Mouse (Mus musculus) embryonic facial prominence, embryonic 13.5 days (tissue): ENCODE data around the gene Mrpl53. TPM values are rescaled to one million over a fixed set of nuclear protein-coding genes. Genes with fewer than 3 reads are reported as not detected.
"Not testable (repeated sequence)": the region's sequence is repeated elsewhere in the genome, so short reads cannot be mapped to it uniquely, and the experiment has no call there.

Experiments
- ATAC-seq: fragments of 200-750 bp; cut with Nextera tagmentation; 2 replicates; pipeline ENCODE4 v1.8.0; 2017; ENCODE audit warnings: low read depth; ENCODE audit not compliant: insufficient number of reproducible peaks, insufficient read depth, low FRiP score, low TSS enrichment
- H3K27ac ChIP-seq: fragments of 300-500 bp; sonication (generic); 2 replicates; pipeline ENCODE4 v1.5.1; 2015; ENCODE audit warnings: moderate library complexity, mild to moderate bottlenecking, inconsistent platforms
- H3K27me3 ChIP-seq: fragments of 300-500 bp; sonication (generic); 2 replicates; pipeline ENCODE4 v1.6.1; 2015; ENCODE audit warnings: mild to moderate bottlenecking, inconsistent platforms
- H3K36me3 ChIP-seq: fragments of 300-500 bp; sonication (generic); 2 replicates; pipeline ENCODE4 v1.6.1; 2015; ENCODE audit warnings: mild to moderate bottlenecking, inconsistent platforms
- H3K4me1 ChIP-seq: fragments of 300-500 bp; sonication (generic); 2 replicates; pipeline ENCODE4 v1.6.1; 2015; ENCODE audit warnings: inconsistent platforms
- H3K4me2 ChIP-seq: fragments of 300-500 bp; sonication (generic); 2 replicates; pipeline ENCODE4 v1.6.1; 2015; ENCODE audit warnings: moderate library complexity, mild to moderate bottlenecking, inconsistent platforms
- H3K4me3 ChIP-seq: fragments of 300-500 bp; sonication (generic); 2 replicates; pipeline ENCODE4 v1.5.1; 2015; ENCODE audit warnings: mild to moderate bottlenecking, inconsistent platforms
- H3K9ac ChIP-seq: fragments of 300-500 bp; sonication (generic); 2 replicates; pipeline ENCODE4 v1.6.1; 2015; ENCODE audit warnings: mild to moderate bottlenecking, inconsistent platforms
- H3K9me3 ChIP-seq: fragments of 300-500 bp; sonication (generic); 2 replicates; pipeline ENCODE4 v1.6.1; 2016; ENCODE audit warnings: inconsistent platforms
- WGBS: fragments of 180-500 bp; shearing (Covaris S2); methylation state at CpG from one replicate; pipeline ENCODE4 v1.1.7; 2015; ENCODE audit warnings: mixed read lengths; 5-methylcytosine and 5-hydroxymethylcytosine counted together
- microRNA counts: library from miRNA; unstranded; fragments of <30 nt; microRNA quantifications from one replicate; lab custom pipeline; 2016
- microRNA-seq: library from miRNA; unstranded; fragments of <30 nt; microRNA quantifications from one replicate; pipeline ENCODE4, GENCODE M21; 2016
- polyA plus RNA-seq: library from polyadenylated mRNA; unstranded; fragments of >200 nt; fragmentation: Nextera tagmentation; extraction: Ambion mirVana; gene quantifications from 2 replicates; pipeline ENCODE4 v1.2.1, GENCODE M21; 2015

Gene Mrpl53
- polyA plus RNA-seq, 1 experiment from 2014 or later: 137 TPM

DNA sequence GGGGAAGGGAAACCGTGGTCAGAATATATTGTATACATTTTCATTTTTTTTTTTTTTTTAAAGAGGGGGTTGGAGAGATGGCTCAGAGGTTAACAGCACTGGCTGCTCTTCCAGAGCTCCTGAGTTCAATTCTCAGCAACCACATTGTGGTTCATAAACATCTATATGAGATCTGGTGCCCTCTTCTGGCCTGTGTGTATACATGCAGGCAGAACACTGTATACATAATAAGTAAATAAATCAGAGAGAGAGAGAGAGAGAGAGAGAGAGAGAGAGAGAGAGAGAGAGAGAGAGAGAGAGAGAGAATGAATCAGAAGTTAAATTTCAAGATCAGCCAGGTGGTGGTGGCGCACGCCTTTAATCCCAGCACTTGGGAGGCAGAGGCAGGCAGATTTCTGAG, 50.6 kb downstream of the Mrpl53 start:
- not testable (repeated sequence) for H3K36me3 ChIP-seq, H3K4me3 ChIP-seq, H3K9ac ChIP-seq, H3K4me2 ChIP-seq, ATAC-seq, H3K27ac ChIP-seq, H3K9me3 ChIP-seq
- H3K4me1 ChIP-seq: peaks cover 34% of the 10 kb centered on the region
- H3K27me3 ChIP-seq: peaks cover 32% of the 10 kb centered on the region
- 23% methylated on average over 3 of the region's 3 CpGs for whole genome bisulfite sequencing

MicroRNA genes within 50 kb of the gene (microRNA counts, 519-probe panel; counts per million panel counts)
- 236 counts per million, percentile 44 among the panel's probes with 10 or more counts for microRNA mmu-miR-3470a+mmu-miR-3470b (lab: Ali Mortazavi, UCI)

Small RNA genes within 50 kb of the gene (microRNA-seq; reads per million reads assigned to microRNA genes)
- not detected for gene Mir3470a

Other genes with a start within 250 kb of the Mrpl53 start
- 6.5 and 7.2 TPM in 2 replicates for gene Sema4f, start 169.3 kb upstream of the Mrpl53 start, polyA plus RNA-seq
- gene M1ap, start 162.1 kb upstream of the Mrpl53 start, polyA plus RNA-seq: 0.25 and 0.88 TPM in 2 replicates
- gene Dok1, start 75.6 kb upstream of the Mrpl53 start, polyA plus RNA-seq: 11.5 and 12.8 TPM in 2 replicates
- 20.9 and 24.1 TPM in 2 replicates for gene Loxl3, start 74.9 kb upstream of the Mrpl53 start, polyA plus RNA-seq
- gene Aup1, start 54.5 kb upstream of the Mrpl53 start, polyA plus RNA-seq: 177 and 206 TPM in 2 replicates
- gene Htra2, start 53.8 kb upstream of the Mrpl53 start, polyA plus RNA-seq: 72.6 and 75.4 TPM in 2 replicates
- gene Dqx1, start 51.2 kb upstream of the Mrpl53 start, polyA plus RNA-seq: 1.3 TPM in 2 replicates
- 0.31 and 0.67 TPM in 2 replicates for gene Tlx2, start 38.7 kb upstream of the Mrpl53 start, polyA plus RNA-seq
- 44.3 and 47.5 TPM in 2 replicates for gene Pcgf1, start 31.2 kb upstream of the Mrpl53 start, polyA plus RNA-seq
- gene Lbx2, start 22.7 kb upstream of the Mrpl53 start, polyA plus RNA-seq: 0.27 and 0.56 TPM in 2 replicates
- gene Ccdc142, start 7.4 kb upstream of the Mrpl53 start, polyA plus RNA-seq: 2.9 and 3.5 TPM in 2 replicates
- 3.3 and 3.5 TPM in 2 replicates for gene Gm42688, start 7.4 kb upstream of the Mrpl53 start, polyA plus RNA-seq
- 45.0 and 45.6 TPM in 2 replicates for gene Mogs, start 6.5 kb downstream of the Mrpl53 start, polyA plus RNA-seq
- gene Wbp1, start 12.5 kb downstream of the Mrpl53 start, polyA plus RNA-seq: 144 and 172 TPM in 2 replicates
- gene Ino80b, start 16.4 kb downstream of the Mrpl53 start, polyA plus RNA-seq: 13.2 and 13.9 TPM in 2 replicates
- 46.7 and 51.8 TPM in 2 replicates for gene Rtkn, start 26.4 kb downstream of the Mrpl53 start, polyA plus RNA-seq
- gene Wdr54, start 47.4 kb downstream of the Mrpl53 start, polyA plus RNA-seq: 7.1 and 7.9 TPM in 2 replicates
- gene 1700003E16Rik, start 47.4 kb downstream of the Mrpl53 start, polyA plus RNA-seq: 2.0 and 2.8 TPM in 2 replicates
- 87.7 and 90.0 TPM in 2 replicates for gene Dctn1, start 56.9 kb downstream of the Mrpl53 start, polyA plus RNA-seq
- 0.15 and 0.20 TPM in 2 replicates for gene Slc4a5, start 110.8 kb downstream of the Mrpl53 start, polyA plus RNA-seq
- 36.3 and 37.0 TPM in 2 replicates for gene Mthfd2, start 216.9 kb downstream of the Mrpl53 start, polyA plus RNA-seq
- 60.1 and 65.1 TPM in 2 replicates for gene Mob1a, start 217.0 kb downstream of the Mrpl53 start, polyA plus RNA-seq
- gene Bola3, start 240.1 kb downstream of the Mrpl53 start, polyA plus RNA-seq: 115 and 121 TPM in 2 replicates